Mouse (Mus musculus) liver, embryonic 14.5 days (tissue): ENCODE measurements at regions not wholly inside any gene's neighbourhood (a gene's known extent, or its start where the extent isn't known, plus 50 kb on each side); places are given as distances from the start of the nearest gene placed in this dataset.
A peak's percentile ranks its signal among the peaks of the same experiment; 100 is the strongest.

ENCODE experiments used
- ATAC-seq: fragments of 200-750 bp; cut with Nextera tagmentation; 2 replicates; pipeline ENCODE4 v1.8.0; 2017; ENCODE audit warnings: moderate number of reproducible peaks, mild to moderate bottlenecking, moderate library complexity; ENCODE audit not compliant: insufficient read depth
- DNase-seq, 3 experiments: peaks; one replicate each; pipeline ENCODE4 v3.0.0-alpha.2; 2012 to 2013; ENCODE audit warnings: low read depth in 3 of 3, low spot score in 3 of 3
- H3K27ac ChIP-seq: fragments of 300-500 bp; sonication (generic); 2 replicates; pipeline ENCODE4 v1.5.1; 2014; ENCODE audit warnings: moderate library complexity, mild to moderate bottlenecking, control low read depth, inconsistent platforms
- H3K27me3 ChIP-seq: fragments of 300-500 bp; sonication (generic); 2 replicates; pipeline ENCODE4 v1.6.1; 2014; ENCODE audit warnings: mild to moderate bottlenecking, low read length, moderate library complexity; ENCODE audit not compliant: control insufficient read depth, insufficient read depth
- H3K36me3 ChIP-seq: fragments of 300-500 bp; sonication (generic); replicated peaks from 2 replicates; pipeline ENCODE4 v1.6.1; 2014; ENCODE audit warnings: low read depth; ENCODE audit not compliant: control insufficient read depth, insufficient read depth
- H3K4me1 ChIP-seq, 2 experiments: fragments of 200-500 bp in 1 of 2; fragments of 300-500 bp in 1 of 2; sonication (generic) in 1 of 2; replicated peaks; 2 replicates each; pipeline ENCODE4 v1.6.1; 2012 to 2014; ENCODE audit warnings: antibody characterized with exemption in 1 of 2, inconsistent platforms in 1 of 2, low read length in 1 of 2; ENCODE audit not compliant: control insufficient read depth in 2 of 2, insufficient read depth in 2 of 2
- H3K4me2 ChIP-seq: fragments of 300-500 bp; sonication (generic); 2 replicates; pipeline ENCODE4 v1.6.1; 2014; ENCODE audit warnings: low read depth, mild to moderate bottlenecking, control low read depth, moderate library complexity
- H3K4me3 ChIP-seq, 2 experiments: fragments of 200-500 bp in 1 of 2; fragments of 300-500 bp in 1 of 2; sonication (generic) in 1 of 2; 2 replicates each; pipeline ENCODE4 v1.5.1; 2012 to 2014; ENCODE audit warnings: low read depth in 2 of 2, low read length in 2 of 2, mild to moderate bottlenecking in 2 of 2, control low read depth in 1 of 2, inconsistent platforms in 1 of 2, moderate library complexity in 1 of 2; ENCODE audit not compliant: insufficient read depth in 1 of 2
- H3K9ac ChIP-seq: fragments of 300-500 bp; sonication (generic); replicated peaks from 2 replicates; pipeline ENCODE4 v1.6.1; 2014; ENCODE audit warnings: mild to moderate bottlenecking, control low read depth, moderate library complexity
- H3K9me3 ChIP-seq: fragments of 300-500 bp; sonication (generic); 2 replicates; pipeline ENCODE4 v1.6.1; 2016; ENCODE audit warnings: low read length, mixed read lengths; ENCODE audit not compliant: control insufficient read depth
- CTCF ChIP-seq: IDR thresholded peaks from 2 replicates; pipeline ENCODE4 v1.5.1; 2016; ENCODE audit warnings: antibody characterized with exemption, low read depth, control low read depth
- EP300 ChIP-seq: IDR thresholded peaks from 2 replicates; pipeline ENCODE4 v1.6.1; 2016; ENCODE audit warnings: antibody characterized with exemption, low read depth
- WGBS: fragments of 180-500 bp; shearing (Covaris S2); extraction: QIAGEN DNeasy Blood & Tissue Kit; methylation state at CpG from one replicate; pipeline ENCODE4 v1.1.7; 2014; ENCODE audit not compliant: insufficient replicate concordance; 5-methylcytosine and 5-hydroxymethylcytosine counted together

GRCm38 (mm10) chr11:20396884-20397283, 64.4 kb upstream of the Slc1a4 start:
- DNase-seq (no peak), ATAC-seq (no peak)
- Histone ChIP-seq H3K27me3 (no peaks in the 10 kb centered on the region), H3K36me3 (no peaks in the 10 kb centered on the region), H3K9me3 (no peaks in the 10 kb centered on the region), H3K9ac (no peak overlapping the region), H3K4me1 (0 out of 4 replicates have a peak, but pooled peaks cover 0 to 2% of the 10 kb centered on the region in 2 experiments), H3K4me3 (no peak overlapping the region), H3K27ac (no peak overlapping the region), H3K4me2 (no peak overlapping the region)
- TF ChIP-seq CTCF (no peak), EP300 (no peak)
- WGBS, result 69% methylated on average over 3 of the region's 3 CpGs

- DNase-seq (peak in 2 of 3 experiments; percentile 31 to 32), ATAC-seq (no peak)
- no peaks in the 10 kb centered on the region for H3K36me3 ChIP-seq
- no peaks in the 10 kb centered on the region for H3K27me3 ChIP-seq
- H3K4me3 ChIP-seq, result peak overlapping the region in 1 of 2 experiments; percentile 15; a peak in 3 of 4 replicates
- no peak overlapping the region for H3K9ac ChIP-seq
- 15% methylated on average over 32 of the region's 32 CpGs for WGBS
- H3K27ac ChIP-seq, result no peak overlapping the region
- H3K4me2 ChIP-seq, result peak overlapping the region; percentile 63
- 0 out of 4 replicates have a peak, but pooled peaks cover 0 to 2% of the 10 kb centered on the region in 2 experiments for H3K4me1 ChIP-seq
- TF ChIP-seq CTCF, result peak; percentile 82
- TF ChIP-seq EP300, result no peak
- H3K9me3 ChIP-seq, result no peaks in the 10 kb centered on the region
Measured at GRCm38 (mm10) chr11:20400302-20401234, 68.1 kb upstream of the Slc1a4 start.

GRCm38 (mm10) chr11:20403456-20403855, 70.9 kb upstream of the Slc1a4 start:
- no peak overlapping the region for H3K4me3 ChIP-seq
- H3K27me3 ChIP-seq, result no peaks in the 10 kb centered on the region
- no peak overlapping the region for H3K27ac ChIP-seq
- no peak overlapping the region for H3K4me2 ChIP-seq
- no peaks in the 10 kb centered on the region for H3K9me3 ChIP-seq
- DNase-seq (no peak), ATAC-seq (no peak)
- no peaks in the 10 kb centered on the region for H3K36me3 ChIP-seq
- TF ChIP-seq CTCF (no peak), EP300 (no peak)
- no peak overlapping the region for H3K9ac ChIP-seq
- 39% methylated on average over 3 of the region's 3 CpGs for WGBS
- H3K4me1 ChIP-seq, result no peaks in the 10 kb centered on the region

- H3K4me2 ChIP-seq, result no peak overlapping the region
- no peaks in the 10 kb centered on the region for H3K9me3 ChIP-seq
- ATAC-seq, result no peak
- TF ChIP-seq CTCF, result no peak
- TF ChIP-seq EP300, result no peak
- 59% methylated on average over 5 of the region's 5 CpGs for WGBS
- H3K27ac ChIP-seq, result no peak overlapping the region
- DNase-seq, result no peak
- no peaks in the 10 kb centered on the region for H3K27me3 ChIP-seq
- H3K9ac ChIP-seq, result no peak overlapping the region
- H3K4me1 ChIP-seq, result no peaks in the 10 kb centered on the region
- H3K4me3 ChIP-seq, result no peak overlapping the region
- H3K36me3 ChIP-seq, result no peaks in the 10 kb centered on the region
Measured at GRCm38 (mm10) chr11:20404476-20404875, 72.0 kb upstream of the Slc1a4 start.

- H3K27me3 ChIP-seq, result no peaks in the 10 kb centered on the region
- H3K36me3 ChIP-seq, result no peaks in the 10 kb centered on the region
- no peak overlapping the region for H3K4me3 ChIP-seq
- no peak for TF ChIP-seq EP300
- no peak for TF ChIP-seq CTCF
- H3K9ac ChIP-seq, result no peak overlapping the region
- H3K4me1 ChIP-seq, result no peaks in the 10 kb centered on the region
- H3K9me3 ChIP-seq, result peaks cover 2% of the 10 kb centered on the region
- no peak overlapping the region for H3K27ac ChIP-seq
- ATAC-seq (no peak), DNase-seq (no peak)
- 48% methylated on average over 2 of the region's 2 CpGs for WGBS
- H3K4me2 ChIP-seq, result no peak overlapping the region
Measured at GRCm38 (mm10) chr11:20418141-20418540, 85.6 kb upstream of the Slc1a4 start.
